Mouse (Mus musculus): ENCODE results near the gene Atox1. TPM values are rescaled to one million over a fixed set of nuclear protein-coding genes. Genes with fewer than 3 reads are reported as not detected.
A peak's percentile ranks its signal among the peaks of the same experiment; 100 is the strongest.

Atox1 gene
- polyA plus RNA-seq, 1 experiment from 2014 or later: 637 TPM

DNA sequence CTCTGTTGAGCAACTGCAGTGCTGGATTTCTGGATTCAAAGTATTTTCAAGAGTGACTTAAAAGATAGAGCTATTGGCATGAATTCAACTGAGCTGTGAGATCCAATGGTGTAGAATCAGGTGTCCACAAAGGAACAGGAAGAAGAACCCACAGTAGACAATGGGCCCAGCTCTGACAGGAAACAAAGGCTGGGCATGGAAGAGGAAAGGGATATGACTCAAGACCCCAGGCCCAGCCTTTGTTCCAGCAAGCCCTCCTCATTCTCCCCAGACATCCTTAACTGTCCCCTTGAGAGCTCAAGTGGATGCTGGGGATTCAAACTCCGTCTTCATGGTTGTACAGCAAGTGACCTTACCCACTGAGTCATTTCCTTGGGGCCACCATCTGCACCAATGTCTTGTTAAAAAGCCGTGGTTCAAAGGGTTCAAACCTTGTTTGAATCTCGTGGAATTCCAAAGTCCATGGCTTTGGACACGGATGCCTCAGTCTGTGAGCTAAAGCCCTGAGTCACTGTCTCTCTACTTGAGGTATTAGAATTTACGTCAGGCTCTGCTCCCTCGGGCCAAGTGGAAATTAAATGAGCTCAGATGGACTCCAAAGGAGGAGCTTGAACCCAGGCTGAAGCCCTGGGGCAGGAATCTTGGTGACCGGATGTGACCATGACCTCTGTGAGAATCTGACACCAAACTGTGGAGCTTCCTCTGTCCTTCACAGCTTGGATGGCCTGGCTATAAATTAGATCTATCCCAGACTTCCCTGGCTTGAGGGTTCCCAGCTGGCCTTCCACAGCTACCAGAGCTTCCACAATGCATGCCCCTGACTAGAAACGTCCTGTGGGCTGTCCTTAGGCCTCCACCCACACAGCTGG, 55.2 kb downstream of the Atox1 start:
- Histone ChIP-seq H3K27ac (ENCODE audit: low read depth, low read length) (peak overlapping the region; percentile 46; the same call in 1 of the 2 replicates), H3K9ac (ENCODE audit: low read depth, low read length) (no peak overlapping the region), H3K4me3 (ENCODE audit: low read depth, low read length) (no peak overlapping the region), H3K9me3 (ENCODE audit: control insufficient read depth) (no peaks in the 10 kb centered on the region), H3K4me1 (replicated peaks; ENCODE audit: control insufficient read depth, insufficient read depth, low read length) (no peaks in the 10 kb centered on the region), H3K27me3 (replicated peaks; ENCODE audit: control insufficient read depth, insufficient read depth, low read length) (no peaks in the 10 kb centered on the region), H3K36me3 (ENCODE audit: control insufficient read depth, insufficient read depth) (peaks cover 65% of the 10 kb centered on the region), H3K4me2 (replicated peaks; ENCODE audit: low read depth) (no peak overlapping the region)
- no peak for TF ChIP-seq CTCF (IDR thresholded peaks at IDR 0.05; ENCODE audit: low read depth)
- 55% methylated on average over 8 of the region's 8 CpGs for WGBS
- 0 out of 2 replicates have a peak, but pooled peaks have one; percentile 19 for ATAC-seq

DNA sequence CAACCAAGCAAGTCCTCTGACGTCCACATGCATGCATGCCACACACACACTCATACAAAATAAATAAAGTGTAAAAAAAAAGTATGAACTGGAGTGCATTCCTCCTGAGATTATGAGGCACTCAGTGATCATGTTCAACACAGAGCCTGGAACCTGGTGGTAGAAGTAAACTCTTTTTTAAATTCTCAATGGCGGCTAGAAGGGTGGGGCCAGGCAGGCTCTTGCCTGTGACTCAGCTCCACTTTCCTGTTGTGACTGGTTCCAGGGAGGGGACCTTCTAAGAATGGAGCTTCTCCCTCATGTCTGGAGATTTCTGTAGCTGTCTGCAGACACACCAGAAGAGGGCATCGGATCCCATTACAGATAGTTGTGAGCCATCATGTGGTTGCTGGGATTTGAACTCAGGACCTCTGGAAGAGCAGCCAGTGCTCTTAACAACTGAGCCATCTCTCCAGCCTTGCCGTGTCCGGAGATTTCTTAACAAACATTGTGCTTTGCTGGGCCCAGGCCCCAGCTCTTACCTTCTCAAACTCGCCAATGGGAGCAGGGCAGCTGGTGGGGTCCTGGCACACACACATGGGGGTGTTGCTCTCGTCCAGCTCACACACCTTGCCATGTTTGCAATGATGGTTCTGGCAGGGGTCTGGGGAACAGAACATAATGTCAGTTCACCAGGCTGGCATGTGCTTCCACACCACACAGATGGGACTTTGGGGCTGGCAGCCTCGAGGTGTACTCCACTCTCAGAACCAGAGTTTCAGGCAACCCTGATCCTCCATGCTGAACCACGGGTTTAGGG, 56.2 kb downstream of the Atox1 start:
- no peaks in the 10 kb centered on the region for H3K27me3 ChIP-seq (replicated peaks; ENCODE audit: control insufficient read depth, insufficient read depth, low read length)
- TF ChIP-seq CTCF (IDR thresholded peaks at IDR 0.05; ENCODE audit: low read depth): 0 out of 2 replicates have a peak, but pooled peaks have one; percentile 12
- ATAC-seq: no peak
- H3K9ac ChIP-seq (ENCODE audit: low read depth, low read length): no peak overlapping the region
- H3K9me3 ChIP-seq (ENCODE audit: control insufficient read depth): no peaks in the 10 kb centered on the region
- H3K4me1 ChIP-seq (replicated peaks; ENCODE audit: control insufficient read depth, insufficient read depth, low read length): no peaks in the 10 kb centered on the region
- 83% methylated on average over 9 of the region's 9 CpGs for WGBS
- H3K4me3 ChIP-seq (ENCODE audit: low read depth, low read length): no peak overlapping the region
- no peak overlapping the region for H3K4me2 ChIP-seq (replicated peaks; ENCODE audit: low read depth)
- peaks cover 67% of the 10 kb centered on the region for H3K36me3 ChIP-seq (ENCODE audit: control insufficient read depth, insufficient read depth)
- H3K27ac ChIP-seq (ENCODE audit: low read depth, low read length): 0 out of 2 replicates have a peak overlapping the region, but pooled peaks have one; percentile 46

DNA sequence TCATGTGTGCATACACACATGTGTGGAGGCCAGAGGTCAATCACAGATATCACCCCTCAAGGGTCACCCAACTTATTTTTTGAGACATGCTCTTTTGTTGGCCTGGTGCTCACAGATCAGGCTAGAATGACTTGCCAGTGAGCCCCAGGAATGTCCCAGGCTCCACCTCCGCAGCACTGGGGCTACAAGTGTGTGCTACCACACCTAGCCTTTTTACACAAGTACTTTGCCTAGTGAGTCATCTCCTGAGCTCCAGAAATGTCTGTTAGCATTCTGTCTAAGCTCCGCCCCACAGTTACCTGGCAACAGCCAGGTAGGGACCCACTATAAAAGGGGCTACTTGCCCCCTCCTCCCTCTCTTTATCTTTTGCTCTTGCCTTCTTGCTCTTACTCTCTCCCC, 60.2 kb downstream of the Atox1 start:
- no peak for TF ChIP-seq CTCF (IDR thresholded peaks at IDR 0.05; ENCODE audit: low read depth)
- ATAC-seq: no peak
- H3K9me3 ChIP-seq (ENCODE audit: control insufficient read depth): no peaks in the 10 kb centered on the region
- no peak overlapping the region for H3K27ac ChIP-seq (ENCODE audit: low read depth, low read length)
- WGBS: 55% methylated on average over 2 of the region's 2 CpGs
- no peak overlapping the region for H3K4me3 ChIP-seq (ENCODE audit: low read depth, low read length)
- no peak overlapping the region for H3K4me2 ChIP-seq (replicated peaks; ENCODE audit: low read depth)
- H3K27me3 ChIP-seq (replicated peaks; ENCODE audit: control insufficient read depth, insufficient read depth, low read length): no peaks in the 10 kb centered on the region
- H3K36me3 ChIP-seq (ENCODE audit: control insufficient read depth, insufficient read depth): peaks cover 64% of the 10 kb centered on the region; the same call in 1 of the 2 replicates
- H3K4me1 ChIP-seq (replicated peaks; ENCODE audit: control insufficient read depth, insufficient read depth, low read length): no peaks in the 10 kb centered on the region
- H3K9ac ChIP-seq (ENCODE audit: low read depth, low read length): no peak overlapping the region

- Histone ChIP-seq H3K9me3 (ENCODE audit: control insufficient read depth) (no peaks in the 10 kb centered on the region), H3K27ac (ENCODE audit: low read depth, low read length) (no peak overlapping the region), H3K4me1 (replicated peaks; ENCODE audit: control insufficient read depth, insufficient read depth, low read length) (no peaks in the 10 kb centered on the region), H3K4me2 (replicated peaks; ENCODE audit: low read depth) (no peak overlapping the region), H3K4me3 (ENCODE audit: low read depth, low read length) (no peak overlapping the region), H3K9ac (ENCODE audit: low read depth, low read length) (no peak overlapping the region), H3K27me3 (replicated peaks; ENCODE audit: control insufficient read depth, insufficient read depth, low read length) (no peaks in the 10 kb centered on the region), H3K36me3 (ENCODE audit: control insufficient read depth, insufficient read depth) (peaks cover 53% of the 10 kb centered on the region)
- ATAC-seq: no peak
- WGBS: 91% methylated on average over 8 of the region's 8 CpGs
- TF ChIP-seq CTCF (IDR thresholded peaks at IDR 0.05; ENCODE audit: low read depth): no peak
These were observed 62.7 kb downstream of the Atox1 start for GRCm38 (mm10) chr11:55398371-55398770.

DNA sequence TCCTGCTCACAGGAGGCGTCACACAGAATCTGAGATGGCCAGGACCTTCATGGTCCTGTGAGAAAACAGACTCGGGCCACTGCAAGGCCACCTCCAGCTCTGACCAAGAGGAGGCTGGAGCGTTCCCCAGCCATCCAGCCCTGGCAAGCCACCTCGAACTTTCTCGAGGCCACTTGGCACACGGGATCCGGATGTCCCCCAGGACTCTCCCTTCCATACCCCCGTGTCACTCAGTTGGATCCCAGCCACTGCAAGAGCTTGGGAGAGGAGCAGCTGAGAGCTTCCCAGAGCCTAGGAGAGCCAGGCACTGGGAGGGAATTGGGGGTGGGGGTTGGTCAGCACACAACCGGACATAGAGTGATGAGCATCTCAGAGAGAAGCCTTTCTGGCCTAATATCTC, 63.6 kb downstream of the Atox1 start:
- Histone ChIP-seq H3K4me2 (replicated peaks; ENCODE audit: low read depth) (no peak overlapping the region), H3K9me3 (ENCODE audit: control insufficient read depth) (no peaks in the 10 kb centered on the region), H3K4me1 (replicated peaks; ENCODE audit: control insufficient read depth, insufficient read depth, low read length) (no peaks in the 10 kb centered on the region), H3K27me3 (replicated peaks; ENCODE audit: control insufficient read depth, insufficient read depth, low read length) (no peaks in the 10 kb centered on the region), H3K27ac (ENCODE audit: low read depth, low read length) (no peak overlapping the region), H3K4me3 (ENCODE audit: low read depth, low read length) (no peak overlapping the region), H3K9ac (ENCODE audit: low read depth, low read length) (no peak overlapping the region), H3K36me3 (ENCODE audit: control insufficient read depth, insufficient read depth) (peaks cover 46% of the 10 kb centered on the region)
- no peak for TF ChIP-seq CTCF (IDR thresholded peaks at IDR 0.05; ENCODE audit: low read depth)
- WGBS: 81% methylated on average over 9 of the region's 9 CpGs
- ATAC-seq: no peak

DNA sequence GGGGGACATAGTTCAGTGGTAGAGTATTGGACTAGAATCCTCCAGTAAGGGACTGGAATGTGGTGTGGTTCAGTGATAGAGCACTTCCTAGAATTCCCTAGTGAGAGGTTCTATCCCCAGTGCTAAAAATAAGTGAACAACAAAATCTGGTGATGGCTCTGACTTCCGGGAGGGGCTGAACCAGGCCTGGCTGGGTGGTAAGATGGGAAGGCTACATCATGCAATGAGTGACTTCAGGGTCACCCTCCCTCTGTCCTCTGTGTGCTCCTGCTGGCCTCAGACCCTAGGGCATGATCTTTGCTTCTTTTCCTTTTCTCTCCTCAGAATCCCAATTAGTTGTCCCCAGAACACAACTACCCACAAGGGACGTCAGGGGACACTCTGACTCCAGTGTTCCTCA, 64.0 kb downstream of the Atox1 start:
- WGBS: 83% methylated on average over 2 of the region's 2 CpGs
- no peaks in the 10 kb centered on the region for H3K27me3 ChIP-seq (replicated peaks; ENCODE audit: control insufficient read depth, insufficient read depth, low read length)
- H3K4me2 ChIP-seq (replicated peaks; ENCODE audit: low read depth): no peak overlapping the region
- no peak overlapping the region for H3K27ac ChIP-seq (ENCODE audit: low read depth, low read length)
- ATAC-seq: no peak
- no peak overlapping the region for H3K9ac ChIP-seq (ENCODE audit: low read depth, low read length)
- H3K4me3 ChIP-seq (ENCODE audit: low read depth, low read length): no peak overlapping the region
- H3K36me3 ChIP-seq (ENCODE audit: control insufficient read depth, insufficient read depth): peaks cover 42% of the 10 kb centered on the region
- H3K4me1 ChIP-seq (replicated peaks; ENCODE audit: control insufficient read depth, insufficient read depth, low read length): no peaks in the 10 kb centered on the region
- TF ChIP-seq CTCF (IDR thresholded peaks at IDR 0.05; ENCODE audit: low read depth): no peak
- H3K9me3 ChIP-seq (ENCODE audit: control insufficient read depth): no peaks in the 10 kb centered on the region

Small RNA genes lying within 50 kb of the gene (microRNA-seq; reads per million reads assigned to microRNA genes)
- gene Mir7652: not detected

Other genes starting within 250 kb of the Atox1 start
- gene Fat2, start 124.7 kb downstream of the Atox1 start, polyA plus RNA-seq (2015; fragmentation: Nextera tagmentation; extraction: Ambion mirVana): not detected in 2 replicates
- 931 and 943 TPM in 2 replicates for gene Sparc, start 38.1 kb downstream of the Atox1 start, polyA plus RNA-seq (2015; fragmentation: Nextera tagmentation; extraction: Ambion mirVana)
- gene G3bp1, start 8.4 kb upstream of the Atox1 start, polyA plus RNA-seq (2015; fragmentation: Nextera tagmentation; extraction: Ambion mirVana): 41.0 and 43.6 TPM in 2 replicates
- not detected in 2 replicates for gene Glra1, start 147.0 kb upstream of the Atox1 start, polyA plus RNA-seq (2015; fragmentation: Nextera tagmentation; extraction: Ambion mirVana)

All from intestine, postnatal 0 days (tissue).